Mouse (Mus musculus) lung, postnatal 4 days (tissue): ENCODE data around the gene Cdh22.

ENCODE experiments used
- DNase-seq, 2 experiments: peaks; one replicate each; pipeline ENCODE4 v3.0.0; 2021

Cdh22 gene

GRCm38 (mm10) chr2:165248967-165249366, 14.3 kb upstream of the Cdh22 start:
- DNase-seq: peak; percentile 52 to 78

GRCm38 (mm10) chr2:165246349-165246748, 11.7 kb upstream of the Cdh22 start:
- no peak for DNase-seq

- no peak for DNase-seq
Measured at GRCm38 (mm10) chr2:165243122-165243720, 8.6 kb upstream of the Cdh22 start.

- no peak for DNase-seq
Measured at GRCm38 (mm10) chr2:165242575-165242974, 7.9 kb upstream of the Cdh22 start.

- no peak for DNase-seq
Measured at GRCm38 (mm10) chr2:165241786-165242185, 7.1 kb upstream of the Cdh22 start.

GRCm38 (mm10) chr2:165240371-165240770, 5.7 kb upstream of the Cdh22 start:
- DNase-seq: no peak

GRCm38 (mm10) chr2:165239533-165240144, 5.0 kb upstream of the Cdh22 start:
- DNase-seq: no peak

- DNase-seq: no peak
Measured at GRCm38 (mm10) chr2:165238416-165239145, 3.9 kb upstream of the Cdh22 start.

- DNase-seq: peak in 1 of 2 experiments; percentile 25
Measured at GRCm38 (mm10) chr2:165234291-165234612, 401 bp downstream of the Cdh22 start.

- DNase-seq: peak; percentile 72 to 78
Measured at GRCm38 (mm10) chr2:165233491-165234290, 962 bp downstream of the Cdh22 start.

- DNase-seq: no peak
Measured at GRCm38 (mm10) chr2:165229050-165229449, 5.6 kb downstream of the Cdh22 start.

GRCm38 (mm10) chr2:165223837-165224236, 10.8 kb downstream of the Cdh22 start:
- no peak for DNase-seq

GRCm38 (mm10) chr2:165221952-165222351, 12.7 kb downstream of the Cdh22 start:
- DNase-seq: peak in 1 of 2 experiments; percentile 12

GRCm38 (mm10) chr2:165220347-165220945, 14.2 kb downstream of the Cdh22 start:
- no peak for DNase-seq

- no peak for DNase-seq
Measured at GRCm38 (mm10) chr2:165218954-165219353, 15.7 kb downstream of the Cdh22 start.

GRCm38 (mm10) chr2:165217361-165218149, 17.1 kb downstream of the Cdh22 start:
- no peak for DNase-seq

- DNase-seq: peak in 1 of 2 experiments; percentile 52
Measured at GRCm38 (mm10) chr2:165215103-165215951, 19.3 kb downstream of the Cdh22 start.

- DNase-seq: no peak
Measured at GRCm38 (mm10) chr2:165211426-165212079, 23.1 kb downstream of the Cdh22 start.

GRCm38 (mm10) chr2:165210948-165211347, 23.7 kb downstream of the Cdh22 start:
- DNase-seq: no peak

- DNase-seq: no peak
Measured at GRCm38 (mm10) chr2:165207689-165208088, 27.0 kb downstream of the Cdh22 start.

GRCm38 (mm10) chr2:165207086-165207485, 27.6 kb downstream of the Cdh22 start:
- DNase-seq: no peak
